Mouse (Mus musculus): ENCODE data around the gene Nup62cl.

Nup62cl gene

GRCm38 (mm10) chrX:140062135-140062975 lies at the start of gene Nup62cl, which contains the start of gene Pih1h3b:
Gene Nup62cl, minus strand, starts transcription at chrX:140062712.
Gene Pih1h3b, plus strand, starts transcription at chrX:140062879.
- peak; percentile 6 for DNase-seq

GRCm38 (mm10) chrX:140094066-140094465 lies 31.6 kb upstream of the Nup62cl start:
- no peak for DNase-seq

GRCm38 (mm10) chrX:140082535-140082934 lies 20.0 kb upstream of the Nup62cl start:
- no peak for DNase-seq

GRCm38 (mm10) chrX:140060886-140061874 lies 1.3 kb downstream of the Nup62cl start:
- peak; percentile 2 for DNase-seq

GRCm38 (mm10) chrX:139998691-139999065 lies 63.8 kb downstream of the Nup62cl start:
- no peak for DNase-seq

GRCm38 (mm10) chrX:139997740-139998690 lies 64.5 kb downstream of the Nup62cl start, which contains the start of gene Rbm41:
Gene Rbm41, minus strand, starts transcription at chrX:139998595.
- DNase-seq, result peak; percentile 5

- no peak for DNase-seq
These were observed 80.4 kb downstream of the Nup62cl start for GRCm38 (mm10) chrX:139982115-139982514.

Data from right cerebral cortex, postnatal 4 days (tissue).